Mouse (Mus musculus) forebrain, embryonic 15.5 days (tissue): ENCODE measurements around the gene Wnt10a. TPM values are rescaled to one million over a fixed set of nuclear protein-coding genes. Genes with fewer than 3 reads are reported as not detected.

Experiments used
- ATAC-seq: fragments of 200-750 bp; cut with Nextera tagmentation; replicated peaks from 2 replicates; pipeline ENCODE4 v1.8.0; 2017; ENCODE audit warnings: mild to moderate bottlenecking, moderate TSS enrichment, moderate library complexity
- H3K27ac ChIP-seq: fragments of 300-500 bp; sonication (generic); replicated peaks from 2 replicates; pipeline ENCODE4 v1.5.1; 2015; ENCODE audit warnings: mild to moderate bottlenecking, inconsistent platforms
- H3K27me3 ChIP-seq: fragments of 300-500 bp; sonication (generic); 2 replicates; pipeline ENCODE4 v1.6.1; 2015; ENCODE audit warnings: inconsistent platforms
- H3K36me3 ChIP-seq: fragments of 300-500 bp; sonication (generic); 2 replicates; pipeline ENCODE4 v1.6.1; 2015; ENCODE audit warnings: mild to moderate bottlenecking, inconsistent platforms
- H3K4me1 ChIP-seq: fragments of 300-500 bp; sonication (generic); 2 replicates; pipeline ENCODE4 v1.6.1; 2015; ENCODE audit warnings: inconsistent platforms
- H3K4me2 ChIP-seq: fragments of 300-500 bp; sonication (generic); replicated peaks from 2 replicates; pipeline ENCODE4 v1.6.1; 2015; ENCODE audit warnings: mild to moderate bottlenecking, inconsistent platforms
- H3K4me3 ChIP-seq: fragments of 300-500 bp; sonication (generic); 2 replicates; pipeline ENCODE4 v1.5.1; 2015; ENCODE audit warnings: mild to moderate bottlenecking, inconsistent platforms
- H3K9ac ChIP-seq: fragments of 300-500 bp; sonication (generic); replicated peaks from 2 replicates; pipeline ENCODE4 v1.6.1; 2015; ENCODE audit warnings: mild to moderate bottlenecking, inconsistent platforms
- H3K9me3 ChIP-seq: fragments of 300-500 bp; sonication (generic); 2 replicates; pipeline ENCODE4 v1.6.1; 2016; ENCODE audit warnings: inconsistent platforms
- WGBS: fragments of 180-500 bp; shearing (Covaris S2); methylation state at CpG from one replicate; pipeline ENCODE4 v1.1.7; 2015; ENCODE audit warnings: mixed read lengths; 5-methylcytosine and 5-hydroxymethylcytosine counted together
- polyA plus RNA-seq: library from polyadenylated mRNA; unstranded; fragments of >200 nt; fragmentation: Nextera tagmentation; extraction: Ambion mirVana; gene quantifications from 2 replicates; pipeline ENCODE4 v1.2.1, GENCODE M21; 2015

The Wnt10a gene
- polyA plus RNA-seq, 1 experiment from 2014 or later: 0.50 TPM

DNA sequence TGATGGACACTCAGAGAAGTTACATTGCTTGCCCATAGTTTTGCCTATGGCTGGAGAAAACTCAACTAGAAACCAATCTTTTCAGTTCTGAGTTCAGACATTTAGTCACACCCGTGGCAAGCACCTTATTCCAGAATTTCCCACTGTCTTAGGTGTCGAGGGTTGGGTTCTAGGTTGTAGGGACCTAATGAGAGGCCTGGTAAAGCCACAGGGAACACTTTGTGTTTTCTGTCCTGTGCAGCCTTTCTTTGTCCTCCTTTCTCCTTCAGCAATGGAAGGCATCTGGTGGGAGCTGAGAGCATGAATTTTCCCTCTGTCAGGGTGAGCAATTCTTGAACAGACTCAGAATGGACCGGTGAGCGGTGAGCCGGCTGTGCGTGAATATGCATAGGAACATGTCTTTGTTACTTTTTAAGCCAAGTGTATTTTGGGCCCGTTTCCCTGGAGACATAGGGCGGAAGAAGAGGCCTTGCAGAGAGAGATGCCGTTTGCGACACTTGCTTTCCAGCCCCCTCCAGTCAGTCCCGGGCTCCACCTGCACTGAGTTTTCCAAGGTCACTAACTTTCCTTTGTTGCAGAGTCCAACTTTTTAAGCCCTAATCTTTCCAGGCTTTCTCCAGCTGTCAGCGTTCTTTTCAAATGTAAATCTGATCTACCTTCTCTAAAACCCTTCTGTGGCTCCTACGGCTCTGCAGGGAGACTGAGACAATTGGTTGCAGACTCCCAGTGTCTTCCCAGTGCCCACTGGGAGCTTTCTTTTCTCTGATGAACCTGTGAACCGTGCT is 33.4 kb downstream of the Wnt10a start:
- Histone ChIP-seq H3K36me3 (no peaks in the 10 kb centered on the region), H3K9me3 (no peaks in the 10 kb centered on the region), H3K4me1 (no peaks in the 10 kb centered on the region), H3K9ac (no peak overlapping the region), H3K27me3 (no peaks in the 10 kb centered on the region), H3K4me2 (no peak overlapping the region), H3K27ac (peak overlapping the region; percentile 16; the same call in 1 of the 2 replicates), H3K4me3 (no peak overlapping the region)
- WGBS: 6% methylated on average over 14 of the region's 14 CpGs
- ATAC-seq: peak; percentile 55; the same call in 1 of the 2 replicates

DNA sequence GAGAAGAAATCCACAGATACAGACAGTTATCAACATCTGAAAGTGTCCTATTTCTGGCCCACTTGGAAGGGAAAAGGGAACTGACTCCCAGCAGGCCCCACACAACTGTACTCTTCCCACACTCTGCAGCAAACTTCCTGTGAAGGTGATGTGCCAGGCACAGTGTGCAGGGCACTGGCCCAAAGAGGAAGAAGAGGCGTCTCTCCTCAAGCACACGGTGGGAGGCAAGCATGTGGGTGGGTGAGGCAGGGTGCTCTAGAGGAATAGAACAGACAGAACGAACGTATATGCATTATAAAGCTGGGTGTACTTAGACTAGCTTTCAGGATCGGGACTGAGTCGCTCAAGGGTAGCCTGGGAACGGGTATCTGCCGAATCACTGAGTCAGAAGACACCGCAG is 38.7 kb downstream of the Wnt10a start:
- Histone ChIP-seq H3K27ac (no peak overlapping the region), H3K9ac (no peak overlapping the region), H3K4me1 (no peaks in the 10 kb centered on the region), H3K4me3 (no peak overlapping the region), H3K4me2 (no peak overlapping the region), H3K9me3 (no peaks in the 10 kb centered on the region), H3K36me3 (no peaks in the 10 kb centered on the region), H3K27me3 (no peaks in the 10 kb centered on the region)
- ATAC-seq: no peak
- 86% methylated on average over 9 of the region's 9 CpGs for WGBS

DNA sequence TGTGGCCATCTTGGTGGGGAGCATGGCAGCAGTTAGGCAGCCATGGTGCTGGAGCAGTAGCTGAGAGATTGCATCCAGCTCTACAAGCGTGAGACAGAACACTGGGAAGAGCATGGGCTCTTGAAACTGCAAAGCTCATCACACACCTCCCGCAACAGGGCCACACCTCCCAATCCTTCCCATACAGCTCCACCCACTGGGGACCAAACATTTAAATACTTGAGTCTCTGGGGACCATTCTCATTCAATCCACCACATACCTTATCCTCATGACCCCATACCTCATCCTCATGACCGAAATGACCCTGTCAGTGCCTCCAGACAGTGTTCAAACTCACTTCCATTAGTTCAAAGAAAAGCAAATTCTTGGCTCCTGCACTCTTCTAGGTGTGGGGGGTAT is 41.9 kb downstream of the Wnt10a start:
- Histone ChIP-seq H3K4me3 (no peak overlapping the region), H3K36me3 (no peaks in the 10 kb centered on the region), H3K27me3 (no peaks in the 10 kb centered on the region), H3K9me3 (no peaks in the 10 kb centered on the region), H3K4me2 (no peak overlapping the region), H3K4me1 (no peaks in the 10 kb centered on the region), H3K9ac (no peak overlapping the region), H3K27ac (no peak overlapping the region)
- ATAC-seq: no peak
- WGBS: 84% methylated on average over 3 of the region's 3 CpGs

DNA sequence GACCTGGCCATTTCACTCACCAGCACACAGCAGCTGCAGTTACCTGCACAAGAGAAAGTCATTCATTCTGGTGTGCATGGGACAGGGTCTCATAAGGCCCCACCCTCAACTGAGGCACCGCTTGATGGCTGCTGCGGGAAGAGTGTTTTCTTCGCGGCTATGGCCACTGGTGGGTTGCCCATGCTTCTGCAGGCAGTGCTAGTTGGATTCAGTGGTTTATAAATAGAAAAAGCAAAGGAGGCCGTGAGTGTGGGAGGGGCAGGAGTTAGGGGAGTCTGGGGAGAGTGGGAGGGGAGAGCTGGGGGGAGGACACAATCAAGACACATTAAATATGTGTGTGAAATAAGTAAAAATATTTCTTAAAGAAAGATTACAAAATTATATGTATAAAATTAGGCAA is 51.8 kb downstream of the Wnt10a start:
- Histone ChIP-seq H3K9me3 (no peaks in the 10 kb centered on the region), H3K4me3 (no peak overlapping the region), H3K4me1 (no peaks in the 10 kb centered on the region), H3K4me2 (no peak overlapping the region), H3K27ac (no peak overlapping the region), H3K9ac (no peak overlapping the region), H3K36me3 (no peaks in the 10 kb centered on the region), H3K27me3 (no peaks in the 10 kb centered on the region)
- 85% methylated on average over 5 of the region's 5 CpGs for WGBS
- no peak for ATAC-seq

DNA sequence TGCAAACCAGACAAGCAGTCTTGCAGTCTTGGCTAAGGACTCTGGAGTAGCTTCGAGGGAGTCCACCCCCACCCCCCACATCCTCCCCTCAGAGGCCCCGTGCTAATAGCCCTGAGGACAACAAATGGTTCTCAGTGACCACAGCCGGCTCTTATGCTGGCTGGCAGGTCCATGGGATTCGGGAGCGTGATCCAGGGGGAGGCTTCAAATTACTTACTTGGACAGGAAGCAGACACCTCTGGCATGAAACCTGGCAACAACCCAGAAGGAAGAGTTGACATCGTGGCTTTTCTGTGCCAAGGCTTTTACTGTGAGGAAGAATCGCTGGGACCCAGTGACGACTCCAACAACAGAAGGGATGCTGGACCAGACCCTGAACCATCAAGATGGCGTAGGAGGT is 55.0 kb downstream of the Wnt10a start:
- Histone ChIP-seq H3K4me2 (no peak overlapping the region), H3K9me3 (no peaks in the 10 kb centered on the region), H3K4me3 (no peak overlapping the region), H3K36me3 (no peaks in the 10 kb centered on the region), H3K9ac (no peak overlapping the region), H3K4me1 (peaks cover 4% of the 10 kb centered on the region), H3K27me3 (peaks cover 6% of the 10 kb centered on the region; the same call in 1 of the 2 replicates), H3K27ac (no peak overlapping the region)
- WGBS: 48% methylated on average over 9 of the region's 9 CpGs
- no peak for ATAC-seq

DNA sequence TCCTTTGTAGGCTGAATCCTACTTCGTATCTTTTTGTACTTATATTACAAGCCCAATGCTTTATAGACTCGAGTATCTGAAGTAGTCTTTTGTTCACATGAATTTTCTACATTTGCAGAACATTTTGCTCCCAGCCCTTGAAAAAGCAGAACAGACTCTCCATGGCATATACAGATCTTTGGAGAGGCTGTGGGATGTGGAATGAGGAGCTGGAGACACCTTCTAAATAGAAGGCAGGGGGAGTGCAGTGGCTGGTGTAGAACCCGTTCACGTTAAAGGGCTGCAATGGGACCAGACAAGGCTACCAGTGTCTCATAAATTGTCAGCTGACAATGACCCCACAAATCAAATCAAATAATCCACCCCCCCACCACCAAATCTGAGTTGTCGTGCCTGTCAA is 57.6 kb downstream of the Wnt10a start:
- H3K9ac ChIP-seq: no peak overlapping the region
- WGBS: 37% methylated on average over 5 of the region's 5 CpGs
- H3K4me2 ChIP-seq: no peak overlapping the region
- peaks cover 9% of the 10 kb centered on the region for H3K4me1 ChIP-seq
- H3K27me3 ChIP-seq: peaks cover 14% of the 10 kb centered on the region
- H3K4me3 ChIP-seq: no peak overlapping the region
- H3K27ac ChIP-seq: no peak overlapping the region
- ATAC-seq: no peak
- no peaks in the 10 kb centered on the region for H3K9me3 ChIP-seq
- H3K36me3 ChIP-seq: no peaks in the 10 kb centered on the region

DNA sequence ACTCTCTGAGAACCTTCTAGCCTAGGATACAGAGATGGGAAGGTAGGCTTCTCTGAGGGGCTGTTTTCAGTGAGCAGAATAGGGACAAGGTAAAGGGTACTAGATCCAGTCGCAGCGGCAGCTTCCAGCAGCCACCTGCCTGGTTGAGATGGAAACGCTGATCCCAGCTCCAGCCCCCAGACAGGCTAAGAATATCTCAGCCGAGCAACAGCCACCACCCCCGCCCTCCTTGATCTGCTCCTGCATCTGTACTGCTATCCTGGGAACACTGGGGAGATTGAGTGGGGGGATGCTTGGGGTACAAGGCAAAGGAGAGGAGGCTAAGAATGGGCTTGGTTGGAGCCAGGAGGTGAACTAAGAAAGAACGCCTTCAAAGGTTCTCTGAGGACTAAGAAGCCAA is 58.9 kb downstream of the Wnt10a start:
- Histone ChIP-seq H3K27ac (no peak overlapping the region), H3K4me3 (no peak overlapping the region), H3K4me1 (peaks cover 17% of the 10 kb centered on the region), H3K4me2 (no peak overlapping the region), H3K27me3 (peaks cover 14% of the 10 kb centered on the region), H3K36me3 (no peaks in the 10 kb centered on the region), H3K9ac (no peak overlapping the region), H3K9me3 (no peaks in the 10 kb centered on the region)
- ATAC-seq: no peak
- 23% methylated on average over 6 of the region's 6 CpGs for WGBS

DNA sequence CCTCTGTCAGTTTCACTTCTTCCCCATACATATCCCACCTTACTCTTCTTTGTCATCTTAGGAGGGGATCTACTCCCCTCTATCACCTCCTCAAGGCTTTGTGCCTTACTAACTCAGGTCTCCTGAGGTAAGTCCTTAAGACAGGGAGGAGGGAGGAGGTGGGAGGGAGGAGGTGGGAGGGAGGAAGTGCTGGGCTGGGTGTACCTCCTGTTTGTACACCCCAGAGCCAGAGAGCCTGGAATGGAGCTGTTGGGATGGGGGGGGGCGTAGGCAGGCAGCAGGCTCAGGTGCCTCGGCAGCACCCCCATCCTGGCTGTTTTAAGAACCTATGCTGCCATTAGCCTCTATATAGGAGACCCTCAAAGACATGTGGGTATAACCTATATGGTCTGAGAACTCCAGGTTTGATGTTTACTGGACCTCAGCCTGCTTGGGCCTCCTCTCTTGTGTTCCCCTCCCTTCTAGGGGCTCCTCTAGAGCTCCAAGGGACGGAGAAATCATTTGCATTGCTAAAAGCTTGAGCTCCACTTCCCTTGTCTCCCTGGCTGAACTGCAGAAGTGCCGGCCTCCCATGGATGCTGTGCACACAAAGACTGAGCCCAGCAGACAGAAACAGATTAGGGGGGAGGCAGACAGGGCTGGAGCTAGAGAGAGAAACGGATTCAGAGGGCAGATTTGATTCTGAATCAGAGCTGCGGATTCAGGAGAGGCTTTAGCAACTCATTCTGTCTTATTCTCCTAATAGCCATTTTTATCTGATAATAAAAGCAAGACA is 59.9 kb downstream of the Wnt10a start:
- WGBS: 8% methylated on average over 6 of the region's 6 CpGs
- peaks cover 26% of the 10 kb centered on the region for H3K4me1 ChIP-seq
- H3K36me3 ChIP-seq: no peaks in the 10 kb centered on the region
- H3K4me2 ChIP-seq: no peak overlapping the region
- no peak overlapping the region for H3K9ac ChIP-seq
- peaks cover 19% of the 10 kb centered on the region for H3K27me3 ChIP-seq
- no peak overlapping the region for H3K4me3 ChIP-seq
- no peak overlapping the region for H3K27ac ChIP-seq
- no peak for ATAC-seq
- no peaks in the 10 kb centered on the region for H3K9me3 ChIP-seq

Other genes with a start within 250 kb of the Wnt10a start
- gene Plcd4, start 248.6 kb upstream of the Wnt10a start, polyA plus RNA-seq: 3.4 and 5.3 TPM in 2 replicates
- gene Usp37, start 247.2 kb upstream of the Wnt10a start, polyA plus RNA-seq: 32.2 and 33.0 TPM in 2 replicates
- 8.9 and 9.6 TPM in 2 replicates for gene Zfp142, start 203.3 kb upstream of the Wnt10a start, polyA plus RNA-seq
- gene Bcs1l, start 203.2 kb upstream of the Wnt10a start, polyA plus RNA-seq: 27.6 and 27.9 TPM in 2 replicates
- gene Rnf25, start 190.1 kb upstream of the Wnt10a start, polyA plus RNA-seq: 41.8 and 46.0 TPM in 2 replicates
- 25.7 and 27.9 TPM in 2 replicates for gene Stk36, start 190.1 kb upstream of the Wnt10a start, polyA plus RNA-seq
- gene Ttll4, start 129.8 kb upstream of the Wnt10a start, polyA plus RNA-seq: 15.3 and 16.1 TPM in 2 replicates
- gene Cyp27a1, start 77.9 kb upstream of the Wnt10a start, polyA plus RNA-seq: 0.91 and 1.6 TPM in 2 replicates
- gene Prkag3, start 42.3 kb upstream of the Wnt10a start, polyA plus RNA-seq: not detected in 2 replicates
- gene Wnt6, start 19.6 kb upstream of the Wnt10a start, polyA plus RNA-seq: 2.2 and 2.3 TPM in 2 replicates
- gene Cdk5r2, start 63.4 kb downstream of the Wnt10a start, polyA plus RNA-seq: 2.1 and 2.4 TPM in 2 replicates
- 0.46 TPM in 1 of 2 replicates, not detected in the other for gene Fev, start 93.9 kb downstream of the Wnt10a start, polyA plus RNA-seq
- gene Cryba2, start 101.6 kb downstream of the Wnt10a start, polyA plus RNA-seq: not detected in 2 replicates
- 0.59 and 0.67 TPM in 2 replicates for gene Cfap65, start 144.1 kb downstream of the Wnt10a start, polyA plus RNA-seq
- gene Ihh, start 160.2 kb downstream of the Wnt10a start, polyA plus RNA-seq: 0.09 and 0.22 TPM in 2 replicates